Mouse (Mus musculus) lung, embryonic 14.5 days (tissue): ENCODE results near the gene Gstp3. TPM values are rescaled to one million over a fixed set of nuclear protein-coding genes. Genes with fewer than 3 reads are reported as not detected.
A peak's percentile ranks its signal among the peaks of the same experiment; 100 is the strongest.
"Not testable (repeated sequence)": the region's sequence is repeated elsewhere in the genome, so short reads cannot be mapped to it uniquely, and the experiment has no call there.

Source experiments
- ATAC-seq: fragments of 200-750 bp; cut with Nextera tagmentation; 2 replicates; pipeline ENCODE4 v1.8.0; 2017; ENCODE audit warnings: mild to moderate bottlenecking, moderate TSS enrichment, moderate library complexity; ENCODE audit not compliant: insufficient read depth
- DNase-seq: peaks from one replicate; pipeline ENCODE4 v3.0.0-alpha.2; 2015
- H3K27ac ChIP-seq: fragments of 300-500 bp; sonication (generic); 2 replicates; pipeline ENCODE4 v1.5.1; 2014; ENCODE audit warnings: low read depth, mild to moderate bottlenecking, moderate library complexity
- H3K27me3 ChIP-seq: fragments of 300-500 bp; sonication (generic); 2 replicates; pipeline ENCODE4 v1.6.1; 2014; ENCODE audit warnings: low read length, control low read depth; ENCODE audit not compliant: insufficient read depth
- H3K36me3 ChIP-seq: fragments of 300-500 bp; sonication (generic); 2 replicates; pipeline ENCODE4 v1.6.1; 2014; ENCODE audit warnings: control low read depth; ENCODE audit not compliant: insufficient read depth
- H3K4me1 ChIP-seq: fragments of 300-500 bp; sonication (generic); 2 replicates; pipeline ENCODE4 v1.6.1; 2014; ENCODE audit warnings: antibody characterized with exemption, control low read depth; ENCODE audit not compliant: insufficient read depth
- H3K4me2 ChIP-seq: fragments of 300-500 bp; sonication (generic); 2 replicates; pipeline ENCODE4 v1.6.1; 2014; ENCODE audit warnings: mild to moderate bottlenecking
- H3K4me3 ChIP-seq: fragments of 300-500 bp; sonication (generic); 2 replicates; pipeline ENCODE4 v1.5.1; 2014; ENCODE audit warnings: low read depth, low read length
- H3K9ac ChIP-seq: fragments of 300-500 bp; sonication (generic); 2 replicates; pipeline ENCODE4 v1.6.1; 2014
- H3K9me3 ChIP-seq: fragments of 300-500 bp; sonication (generic); 2 replicates; pipeline ENCODE4 v1.6.1; 2016; ENCODE audit warnings: low read depth, low read length, control low read depth
- CTCF ChIP-seq: IDR thresholded peaks from 2 replicates; pipeline ENCODE4 v1.5.1; 2016; ENCODE audit warnings: antibody characterized with exemption, low read depth
- WGBS: fragments of 180-500 bp; shearing (Covaris S2); extraction: QIAGEN DNeasy Blood & Tissue Kit; methylation state at CpG from one replicate; pipeline ENCODE4 v1.1.7; 2014; 5-methylcytosine and 5-hydroxymethylcytosine counted together
- polyA plus RNA-seq: library from polyadenylated mRNA; unstranded; fragments of >200 nt; fragmentation: Nextera tagmentation; extraction: Ambion mirVana; gene quantifications from 2 replicates; pipeline ENCODE4 v1.2.1, GENCODE M21; 2014

The Gstp3 gene
- polyA plus RNA-seq, 1 experiment from 2014 or later, result not detected

- no peak for TF ChIP-seq CTCF
- Histone ChIP-seq H3K36me3 (no peaks in the 10 kb centered on the region), H3K4me1 (no peaks in the 10 kb centered on the region), H3K4me2 (no peak overlapping the region), H3K9ac (no peak overlapping the region), H3K4me3 (no peak overlapping the region), H3K27ac (no peak overlapping the region), H3K27me3 (0 out of 2 replicates have a peak, but pooled peaks cover 6% of the 10 kb centered on the region), H3K9me3 (no peaks in the 10 kb centered on the region)
- DNase-seq (no peak), ATAC-seq (no peak)
- 94% methylated on average over 6 of the region's 6 CpGs for WGBS
Observed at GRCm38 (mm10) chr19:4060899-4061465, 1.6 kb upstream of the Gstp3 start.

DNA sequence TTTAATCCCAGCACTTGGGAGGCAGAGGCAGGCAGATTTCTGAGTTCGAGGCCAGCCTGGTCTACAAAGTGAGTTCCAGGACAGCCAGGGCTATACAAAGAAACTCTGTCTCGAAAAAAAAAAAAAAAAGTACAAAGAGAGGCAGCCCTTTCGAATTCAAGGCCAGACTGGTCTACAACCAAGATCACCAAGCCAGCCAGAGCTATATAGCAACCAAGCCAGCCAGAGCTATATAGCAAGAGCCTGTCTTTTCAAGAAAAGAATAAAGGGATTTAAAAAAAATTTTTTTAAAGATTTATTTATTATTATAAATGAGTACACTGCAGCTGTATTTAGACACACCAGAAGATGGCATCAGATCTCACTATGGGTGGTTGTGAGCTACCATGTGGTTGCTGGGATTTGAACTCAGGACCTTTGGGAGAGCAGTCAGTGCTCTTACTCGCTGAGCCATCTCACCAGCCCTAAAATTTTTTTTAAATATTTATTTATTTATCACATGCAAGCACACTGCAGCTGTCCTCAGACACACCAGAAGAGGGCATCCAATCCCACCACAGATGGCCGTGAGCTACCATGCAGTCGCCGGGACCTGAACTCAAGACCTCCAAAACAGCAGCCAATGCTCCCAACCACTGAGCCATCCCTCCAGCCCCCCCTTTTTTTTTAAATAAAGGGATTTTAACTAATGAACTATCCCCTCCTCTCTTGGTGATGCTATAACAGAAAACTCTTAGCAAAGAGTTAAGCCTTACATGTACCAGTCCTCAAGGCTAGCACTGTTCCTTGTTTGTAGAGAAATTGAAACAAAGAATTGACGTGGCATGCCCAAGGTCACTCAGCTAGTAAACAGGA is 902 bp upstream of the Gstp3 start:
- ATAC-seq, H3K4me3 ChIP-seq, H3K9me3 ChIP-seq, H3K27ac ChIP-seq, H3K27me3 ChIP-seq, H3K9ac ChIP-seq, DNase-seq, H3K4me2 ChIP-seq, H3K36me3 ChIP-seq, H3K4me1 ChIP-seq: not testable (repeated sequence)
- WGBS, result 83% methylated on average over 8 of the region's 8 CpGs

DNA sequence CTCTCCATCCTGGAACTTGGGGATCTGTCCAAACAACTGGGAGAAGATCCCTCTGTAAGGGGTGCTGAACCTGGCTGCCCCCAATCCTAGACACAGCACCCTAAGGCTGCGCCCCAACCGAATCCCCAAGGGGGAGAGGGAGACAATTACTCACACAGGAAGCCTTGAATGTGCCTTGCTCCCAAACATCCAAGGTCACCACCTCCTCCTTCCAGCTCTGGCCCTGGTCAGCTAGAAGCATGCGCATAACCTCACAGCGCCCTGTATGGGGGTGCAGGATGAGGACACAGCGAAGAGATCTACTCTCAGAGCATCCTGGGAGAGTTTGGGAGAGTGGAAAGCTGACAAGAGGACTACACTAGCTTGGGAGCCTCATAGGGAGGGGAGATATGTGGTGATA is 788 bp downstream of the Gstp3 start:
- no peak overlapping the region for H3K9ac ChIP-seq
- WGBS, result 81% methylated on average over 5 of the region's 5 CpGs
- TF ChIP-seq CTCF, result no peak
- H3K36me3 ChIP-seq, result no peaks in the 10 kb centered on the region
- DNase-seq, result no peak
- H3K9me3 ChIP-seq, result no peaks in the 10 kb centered on the region
- no peak for ATAC-seq
- 0 out of 2 replicates have a peak, but pooled peaks cover 6% of the 10 kb centered on the region for H3K27me3 ChIP-seq
- no peak overlapping the region for H3K4me2 ChIP-seq
- H3K4me1 ChIP-seq, result no peaks in the 10 kb centered on the region
- H3K27ac ChIP-seq, result no peak overlapping the region
- no peak overlapping the region for H3K4me3 ChIP-seq

DNA sequence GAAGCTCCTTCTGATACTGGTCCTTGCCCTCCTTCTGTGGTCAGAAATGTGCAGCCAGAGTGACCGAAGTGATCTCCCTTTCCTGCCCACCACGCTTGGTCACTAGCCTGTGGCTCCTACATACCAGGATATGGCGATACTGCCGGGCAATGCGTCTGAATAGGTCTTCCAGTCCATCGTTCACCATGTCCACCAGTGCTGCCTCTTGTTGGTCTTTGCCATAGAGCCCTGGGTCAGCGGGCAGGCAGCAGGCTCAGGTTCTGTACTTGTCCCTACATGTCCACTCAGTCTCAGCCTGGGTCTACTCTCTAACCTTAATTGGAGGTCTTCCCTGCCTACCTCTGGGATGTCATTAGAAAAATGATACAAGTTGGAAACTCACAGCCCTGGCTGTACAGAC is 1.4 kb downstream of the Gstp3 start:
- DNase-seq (no peak), ATAC-seq (no peak)
- Histone ChIP-seq H3K4me1 (no peaks in the 10 kb centered on the region), H3K27ac (no peak overlapping the region), H3K4me2 (no peak overlapping the region), H3K4me3 (no peak overlapping the region), H3K9ac (no peak overlapping the region), H3K9me3 (no peaks in the 10 kb centered on the region), H3K36me3 (no peaks in the 10 kb centered on the region), H3K27me3 (0 out of 2 replicates have a peak, but pooled peaks cover 6% of the 10 kb centered on the region)
- 91% methylated on average over 7 of the region's 7 CpGs for WGBS
- TF ChIP-seq CTCF, result no peak

- Histone ChIP-seq H3K27ac (no peak overlapping the region), H3K27me3 (0 out of 2 replicates have a peak, but pooled peaks cover 6% of the 10 kb centered on the region), H3K4me2 (no peak overlapping the region), H3K4me1 (no peaks in the 10 kb centered on the region), H3K36me3 (no peaks in the 10 kb centered on the region), H3K4me3 (no peak overlapping the region), H3K9me3 (no peaks in the 10 kb centered on the region), H3K9ac (no peak overlapping the region)
- 81% methylated on average over 13 of the region's 13 CpGs for WGBS
- DNase-seq (no peak), ATAC-seq (no peak)
- TF ChIP-seq CTCF, result no peak
Observed at GRCm38 (mm10) chr19:4057389-4057788, 2.0 kb downstream of the Gstp3 start.

- Histone ChIP-seq H3K4me1 (no peaks in the 10 kb centered on the region), H3K27me3 (0 out of 2 replicates have a peak, but pooled peaks cover 6% of the 10 kb centered on the region), H3K27ac (no peak overlapping the region), H3K36me3 (no peaks in the 10 kb centered on the region), H3K4me2 (no peak overlapping the region), H3K4me3 (no peak overlapping the region), H3K9me3 (no peaks in the 10 kb centered on the region), H3K9ac (no peak overlapping the region)
- ATAC-seq, result no peak
- DNase-seq, result no peak
- no peak for TF ChIP-seq CTCF
- WGBS, result 51% methylated on average over 4 of the region's 4 CpGs
Observed at GRCm38 (mm10) chr19:4056727-4057126, 2.6 kb downstream of the Gstp3 start.

- H3K36me3 ChIP-seq, result no peaks in the 10 kb centered on the region
- no peak overlapping the region for H3K4me3 ChIP-seq
- DNase-seq (peak; percentile 25), ATAC-seq (peak; percentile 47)
- no peak for TF ChIP-seq CTCF
- H3K4me1 ChIP-seq, result no peaks in the 10 kb centered on the region
- H3K27ac ChIP-seq, result no peak overlapping the region
- no peaks in the 10 kb centered on the region for H3K9me3 ChIP-seq
- H3K9ac ChIP-seq, result no peak overlapping the region
- WGBS, result 40% methylated on average over 15 of the region's 15 CpGs
- no peak overlapping the region for H3K4me2 ChIP-seq
- H3K27me3 ChIP-seq, result 0 out of 2 replicates have a peak, but pooled peaks cover 6% of the 10 kb centered on the region
Observed at GRCm38 (mm10) chr19:4055947-4056693, 3.2 kb downstream of the Gstp3 start.
